In genomic region chr7:111545614-111546013, GRCm38 (mm10) we compare ENCODE assay signal across 25 mouse cellular contexts.
"Had no signal": no experiment of that assay in that cellular context is flagged by ENCODE, and none has a peak within 500 bp of the region (broad histone marks: within the 10 kb centered on the region; RNA-seq: fewer than 3 reads in every experiment).

No protein-coding gene starts in this region.

- H3K4me1 ChIP-seq: heart, embryonic 12.5 days; intestine, embryonic 15.5 days; limb, embryonic 13.5 days; limb, embryonic 15.5 days; liver, embryonic 12.5 days had no signal

- H3K36me3 ChIP-seq: heart, embryonic 12.5 days; hindbrain, embryonic 10.5 days; hindbrain, embryonic 12.5 days; intestine, embryonic 15.5 days; limb, embryonic 13.5 days; limb, embryonic 15.5 days; liver, embryonic 12.5 days had no signal

- H3K4me2 ChIP-seq: heart, embryonic 12.5 days; hindbrain, embryonic 12.5 days; hindbrain, embryonic 14.5 days; intestine, embryonic 15.5 days; limb, embryonic 13.5 days; limb, embryonic 15.5 days; liver, embryonic 12.5 days had no signal

- H3K27me3 ChIP-seq: heart, embryonic 12.5 days; hindbrain, embryonic 12.5 days; intestine, embryonic 15.5 days; limb, embryonic 13.5 days; limb, embryonic 15.5 days; liver, embryonic 12.5 days had no signal

- H3K27ac ChIP-seq: gastrocnemius, adult 2 months; heart, adult 2 months; hindbrain, embryonic 10.5 days; intestine, embryonic 15.5 days; limb, embryonic 13.5 days; limb, embryonic 15.5 days; liver, embryonic 12.5 days had no signal

- ATAC-seq: hindbrain, embryonic 16.5 days; inflammation-experienced regulatory T-cells, adult 6 months; intestine, embryonic 15.5 days; intestine, postnatal 0 days; liver, embryonic 12.5 days had no signal

- H3K9ac ChIP-seq: heart, embryonic 12.5 days; hindbrain, embryonic 12.5 days; hindbrain, embryonic 14.5 days; intestine, embryonic 15.5 days; limb, embryonic 13.5 days; limb, embryonic 15.5 days; liver, embryonic 12.5 days had no signal

- H3K9me3 ChIP-seq: heart, embryonic 12.5 days; hindbrain, embryonic 10.5 days; hindbrain, embryonic 12.5 days; intestine, embryonic 15.5 days; limb, embryonic 13.5 days; limb, embryonic 15.5 days; liver, embryonic 12.5 days had no signal

- DNase-seq: gastrocnemius, adult 2 months; gastrocnemius, postnatal 10 days; gastrocnemius, postnatal 25 days; heart, adult 2 months; heart, postnatal 10 days; heart, postnatal 4 days; kidney, adult 18-20 months; kidney, adult 8-10 months; kidney, postnatal 10 days; kidney, postnatal 25 days; kidney, postnatal 4 days; layer of hippocampus, postnatal 36 days; left cerebral cortex, postnatal 4 days had no signal

- H3K4me3 ChIP-seq: gastrocnemius, adult 2 months; heart, adult 2 months; heart, embryonic 12.5 days; hindbrain, embryonic 10.5 days; hindbrain, embryonic 12.5 days; intestine, embryonic 15.5 days; layer of hippocampus, adult 2 months; limb, embryonic 13.5 days; limb, embryonic 15.5 days; liver, embryonic 12.5 days had no signal
